Mouse (Mus musculus): Measurements from ENCODE around the gene Olfr572.
A peak's percentile ranks its signal among the peaks of the same experiment; 100 is the strongest.

Olfr572 gene

DNA sequence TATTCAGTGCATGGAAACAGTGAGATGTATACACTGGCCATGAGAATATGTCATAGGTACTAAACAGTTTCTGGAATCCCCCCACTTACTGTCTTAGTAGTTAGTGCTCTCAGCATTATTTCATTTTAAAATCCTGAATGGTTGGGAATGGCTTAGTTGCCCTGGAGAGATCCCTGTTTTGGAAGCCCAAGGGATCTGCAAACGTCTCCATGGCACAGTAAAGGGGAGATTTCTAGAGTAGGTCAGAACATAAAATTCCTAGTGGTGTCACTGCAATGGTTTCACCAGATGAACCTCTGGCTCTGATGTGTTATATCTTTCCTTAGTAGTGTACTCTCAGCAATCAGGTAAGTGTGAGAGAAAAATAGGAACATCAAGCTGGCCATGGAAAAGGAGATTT lies at the start of gene Olfr572:
Gene Olfr572, plus strand, starts transcription at position 301 of the 400 bp plus-strand sequence.
- no peak for DNase-seq (ENCODE audit: low read depth, low spot score)

DNA sequence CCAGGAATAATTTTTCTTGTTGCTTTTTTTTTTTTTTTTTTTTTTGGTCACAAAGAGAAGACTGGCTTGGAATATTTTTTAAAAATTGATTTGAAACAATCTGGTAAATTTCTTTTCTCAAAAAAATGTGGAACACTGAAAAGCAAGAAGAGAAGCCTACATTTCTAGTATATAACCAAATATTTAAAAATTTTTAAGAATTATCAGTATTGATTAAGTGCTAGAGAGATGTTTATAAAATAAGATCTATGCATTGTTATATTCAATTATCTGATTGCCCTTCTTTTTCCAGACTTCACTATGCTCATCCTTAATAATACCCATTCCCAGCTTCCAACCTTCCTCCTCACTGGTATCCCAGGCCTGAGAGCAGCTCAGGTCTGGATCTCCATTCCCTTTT lies 47.4 kb upstream of the Olfr572 start, which contains the start of gene Olfr568:
Gene Olfr568, plus strand, starts transcription at position 301 of the 400 bp plus-strand sequence.
- no peak for DNase-seq (ENCODE audit: low read depth, low spot score)

DNA sequence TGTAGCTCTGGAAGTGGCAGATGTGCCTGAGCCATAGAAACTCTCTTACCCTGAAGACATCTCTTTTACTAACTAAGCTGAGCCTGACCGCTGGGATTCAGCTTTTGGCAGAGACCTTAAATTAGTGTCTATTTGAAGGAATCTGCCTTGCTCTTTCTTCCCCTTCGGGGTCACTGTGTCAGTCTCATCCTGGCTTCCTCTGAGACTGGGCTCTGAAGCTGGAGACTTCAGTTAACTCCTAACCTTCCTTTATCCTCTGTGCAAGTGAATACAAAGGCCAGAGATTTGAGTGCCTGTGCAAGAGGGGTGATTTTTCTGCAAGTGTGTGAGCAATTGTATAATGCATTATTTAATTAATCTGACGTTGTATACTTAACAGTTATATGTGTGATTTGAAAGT lies 33.4 kb upstream of the Olfr572 start, which contains the start of gene Olfr569:
Gene Olfr569, minus strand, starts transcription at position 101 of the 400 bp plus-strand sequence.
- DNase-seq (ENCODE audit: low read depth, low spot score): no peak

DNA sequence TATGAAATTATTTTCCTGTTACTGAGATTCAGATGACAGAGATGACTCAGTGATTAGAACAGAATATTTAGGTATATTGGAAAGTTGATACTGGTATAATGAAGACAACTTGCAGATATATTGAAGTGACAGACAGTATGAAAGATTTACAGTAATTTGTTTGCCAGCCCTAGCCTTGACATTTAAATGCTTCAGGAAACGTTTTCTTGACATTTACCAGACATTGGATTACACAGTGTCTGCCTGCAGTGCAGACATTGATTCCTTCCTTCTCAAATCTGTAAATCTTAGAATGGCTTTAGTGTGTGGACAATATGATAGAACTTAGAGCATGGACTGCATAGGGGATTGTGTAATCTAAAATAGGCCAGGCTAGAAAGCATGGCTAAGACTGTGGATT lies 8.9 kb upstream of the Olfr572 start:
- no peak for DNase-seq (ENCODE audit: low read depth, low spot score)

DNA sequence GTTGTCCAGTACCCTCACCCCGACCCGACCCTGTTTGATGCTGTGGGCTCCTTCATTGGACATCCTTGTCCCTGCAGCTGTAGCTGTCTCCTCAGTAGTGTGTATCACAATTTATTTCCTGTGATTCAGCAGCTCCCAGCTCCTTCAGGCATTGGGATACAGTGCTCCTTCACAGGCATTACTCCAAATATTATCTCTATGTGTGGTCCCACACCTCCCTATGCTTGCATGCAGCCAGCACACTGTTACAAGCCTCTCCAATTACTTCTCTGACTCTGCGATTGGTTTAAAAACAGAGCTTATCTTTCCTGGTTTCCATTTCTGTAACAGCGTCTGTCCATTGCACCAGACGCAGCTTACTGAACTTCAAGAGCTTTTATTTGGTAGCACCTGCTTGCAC lies 7.8 kb upstream of the Olfr572 start:
- no peak for DNase-seq (ENCODE audit: low read depth, low spot score)

DNA sequence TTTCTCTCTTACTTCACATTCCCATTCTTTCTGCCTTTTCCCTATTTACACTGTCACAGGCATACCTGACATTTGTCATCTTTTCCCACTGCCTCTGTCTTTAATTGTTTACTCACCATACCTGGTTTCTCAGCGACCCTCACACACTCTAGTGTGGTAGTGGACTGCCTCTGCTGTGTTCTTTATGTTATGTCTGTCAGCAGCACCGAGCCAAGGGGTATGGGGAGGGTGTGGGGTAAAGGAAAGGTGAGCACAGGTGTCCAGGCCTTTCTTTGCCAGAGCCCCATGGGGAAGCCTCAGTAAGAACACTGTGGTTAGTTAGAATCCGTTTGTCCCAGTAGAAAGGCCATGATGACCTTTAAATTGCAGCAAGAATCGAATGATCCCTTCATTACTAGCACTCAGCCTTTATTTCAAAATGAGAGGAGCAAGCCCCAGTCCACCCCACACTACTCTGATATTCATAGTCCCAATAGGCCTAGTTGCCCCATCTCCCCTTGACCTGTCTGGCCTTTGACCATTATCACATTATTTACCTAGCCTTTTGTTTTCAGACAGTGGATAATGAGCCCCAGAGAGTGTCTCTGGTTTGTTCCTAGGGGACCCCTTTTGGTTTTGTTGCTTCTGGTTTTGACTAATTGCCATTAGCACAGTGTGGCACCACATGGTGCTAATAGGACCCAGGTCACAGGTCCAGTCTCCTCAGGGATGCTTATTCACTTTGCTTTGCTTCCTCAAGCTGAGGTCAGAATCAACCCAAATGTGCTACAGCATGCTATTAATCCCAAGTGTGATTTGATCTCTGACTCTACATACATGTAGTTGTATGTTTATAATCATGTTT lies 7.0 kb upstream of the Olfr572 start, which contains the start of gene Olfr571:
Gene Olfr571, minus strand, starts transcription at position 505 of the 844 bp plus-strand sequence.
- DNase-seq (ENCODE audit: low read depth, low spot score): no peak

DNA sequence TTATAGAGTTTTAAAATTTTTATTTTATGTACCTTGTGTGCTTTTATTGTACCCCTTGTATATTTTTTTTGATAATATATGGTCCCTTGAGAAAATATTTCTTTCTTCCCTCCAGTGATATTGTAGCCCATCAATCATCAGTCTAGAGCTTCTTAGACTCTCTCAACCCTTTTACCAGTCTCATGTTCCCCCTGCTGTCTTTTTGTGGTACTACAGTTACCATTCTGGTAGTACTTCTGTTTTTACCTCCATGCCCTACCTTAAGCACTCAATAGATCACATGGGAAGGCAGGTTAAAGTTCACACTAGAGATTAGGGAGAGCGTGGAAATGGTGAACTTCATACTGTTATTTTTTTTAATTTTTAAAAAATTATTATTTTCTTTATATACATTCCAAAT lies 4.6 kb upstream of the Olfr572 start:
- DNase-seq (ENCODE audit: low read depth, low spot score): peak; percentile 16

DNA sequence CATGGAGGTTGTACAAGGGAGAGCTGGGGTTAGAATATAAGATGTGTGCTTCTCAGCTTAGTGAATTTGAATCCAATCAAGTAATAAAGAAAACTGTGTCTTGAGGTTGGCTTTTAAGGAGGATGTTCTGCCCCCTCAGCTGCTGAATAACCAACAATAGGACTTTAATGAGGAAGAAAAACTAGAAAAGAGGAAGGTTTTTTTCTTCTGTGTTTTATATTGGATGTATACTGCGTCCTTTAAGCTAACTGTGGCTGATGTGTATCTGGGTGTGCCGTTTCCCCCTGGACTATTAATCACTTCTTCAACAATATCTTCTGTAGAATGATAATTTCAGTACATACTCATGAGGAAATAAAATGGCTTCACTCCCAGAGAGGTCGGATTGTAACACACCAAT lies 2.9 kb downstream of the Olfr572 start:
- DNase-seq (ENCODE audit: low read depth, low spot score): no peak

DNA sequence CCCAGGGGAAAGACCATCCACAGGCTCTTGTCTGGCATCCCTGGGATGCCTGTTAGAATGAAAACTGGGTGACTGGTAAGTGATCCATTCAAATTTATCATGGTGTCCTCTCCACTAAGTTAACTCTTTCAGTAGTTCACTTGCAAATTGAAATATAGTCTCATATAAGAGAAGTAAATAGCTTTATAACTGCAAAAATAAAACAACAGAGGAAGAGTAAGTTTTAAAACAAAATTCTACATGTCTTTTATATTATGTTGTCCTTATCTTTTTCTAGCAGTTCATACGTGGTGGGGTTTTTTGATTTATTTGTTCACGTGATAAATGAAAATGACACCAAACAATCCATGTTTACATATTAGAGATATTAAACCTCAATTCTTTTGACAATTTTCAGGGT lies 18.3 kb downstream of the Olfr572 start, which contains the start of gene Olfr573-ps1:
Gene Olfr573-ps1, minus strand, starts transcription at position 101 of the 400 bp plus-strand sequence.
- no peak for DNase-seq (ENCODE audit: low read depth, low spot score)

DNA sequence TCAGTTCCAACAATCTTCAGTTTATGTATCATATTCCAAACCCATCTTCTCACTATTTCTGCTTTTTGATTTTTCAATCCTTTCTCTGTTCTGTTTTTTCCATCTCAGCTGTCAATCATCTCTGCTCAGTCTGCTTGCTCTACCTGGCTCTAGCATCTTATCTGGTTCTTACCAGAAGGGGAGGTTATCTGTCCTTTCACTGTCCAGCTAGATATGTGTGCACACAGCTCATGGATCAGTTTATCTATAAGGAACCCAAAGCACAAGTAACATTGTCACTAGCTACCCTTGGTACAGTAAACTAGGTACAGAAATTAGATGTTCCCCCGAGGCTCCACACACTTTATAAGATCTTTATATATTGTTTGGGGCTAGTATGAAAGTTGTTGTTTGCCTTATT lies 19.2 kb downstream of the Olfr572 start:
- no peak for DNase-seq (ENCODE audit: low read depth, low spot score)

DNA sequence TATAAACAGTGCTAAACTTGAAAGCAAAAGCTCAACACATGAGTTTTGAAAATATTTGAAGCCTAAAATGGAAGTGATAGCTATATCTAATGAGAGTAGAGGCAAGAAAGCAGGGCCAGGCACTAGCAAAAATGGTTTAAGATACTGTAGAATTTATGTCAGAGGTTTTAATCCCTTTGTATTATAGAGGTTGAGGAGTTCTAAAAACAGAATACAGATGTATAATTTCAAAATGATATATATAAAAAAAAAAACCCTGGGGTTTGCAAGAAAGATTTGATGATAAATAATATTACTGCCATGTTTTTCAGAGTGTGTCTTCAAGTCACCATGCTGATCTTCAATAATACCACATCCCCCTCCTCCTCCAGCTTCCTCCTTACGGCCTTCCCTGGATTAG lies 24.0 kb downstream of the Olfr572 start, which contains the start of gene Olfr574:
Gene Olfr574, plus strand, starts transcription at position 301 of the 400 bp plus-strand sequence.
- DNase-seq (ENCODE audit: low read depth, low spot score): no peak

DNA sequence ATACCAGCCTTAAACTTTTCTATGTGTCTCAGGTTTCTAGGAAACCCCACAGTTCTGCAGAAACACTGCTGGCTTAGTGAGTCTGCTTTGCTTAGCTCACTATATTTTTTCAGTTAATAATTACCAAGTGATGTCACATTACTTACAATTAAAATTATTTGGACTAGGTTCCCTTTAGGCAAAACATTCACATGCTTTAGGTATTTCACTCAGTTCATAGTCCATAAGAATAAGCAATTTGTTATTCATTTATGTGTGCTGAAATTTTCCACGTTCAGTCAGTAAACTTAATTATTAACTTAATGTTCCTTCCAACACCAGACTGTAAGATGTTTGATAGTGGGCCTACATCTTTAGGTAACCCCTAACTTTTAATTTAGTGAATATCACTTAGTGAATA lies 26.5 kb downstream of the Olfr572 start:
- no peak for DNase-seq (ENCODE audit: low read depth, low spot score)

DNA sequence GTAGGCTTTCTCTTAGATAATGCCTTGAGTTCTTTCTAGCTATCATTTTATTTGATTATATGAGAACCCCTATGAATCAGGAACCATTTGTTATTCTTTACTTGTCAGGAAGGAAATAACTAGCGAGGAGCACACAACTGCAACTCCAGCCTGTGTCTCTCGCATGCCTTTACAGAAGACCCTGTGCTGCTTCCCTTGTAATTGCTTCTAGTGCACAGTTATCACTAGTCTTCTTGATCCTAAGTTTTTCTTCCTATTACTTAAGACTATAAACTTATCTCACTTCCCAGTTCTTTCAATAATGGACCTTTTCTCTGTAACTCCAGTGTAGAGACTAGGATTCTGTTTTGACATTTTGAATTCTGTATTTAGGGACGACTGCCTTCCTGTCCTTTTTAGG lies 33.9 kb downstream of the Olfr572 start:
- no peak for DNase-seq (ENCODE audit: low read depth, low spot score)

DNA sequence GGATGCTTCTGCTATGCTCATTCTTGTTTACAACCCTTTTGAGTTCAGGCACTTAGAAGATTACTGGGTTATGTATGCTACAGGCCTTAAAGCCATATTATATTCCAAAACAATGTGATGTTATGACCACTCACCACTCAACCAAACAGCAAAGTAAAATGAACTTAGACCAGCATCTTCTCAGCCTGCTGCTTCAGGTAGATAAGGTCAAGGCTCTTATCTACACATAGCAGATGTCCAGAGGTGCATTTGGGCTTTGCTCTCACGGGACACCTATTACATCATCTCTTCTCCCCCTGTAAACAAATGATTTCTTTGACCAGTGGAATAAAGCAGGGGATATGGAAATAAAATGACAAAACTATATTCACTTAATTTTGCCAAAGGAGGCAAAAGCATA lies 34.4 kb downstream of the Olfr572 start, which contains the start of gene Olfr575:
Gene Olfr575, minus strand, starts transcription at position 183 of the 400 bp plus-strand sequence.
- no peak for DNase-seq (ENCODE audit: low read depth, low spot score)

DNA sequence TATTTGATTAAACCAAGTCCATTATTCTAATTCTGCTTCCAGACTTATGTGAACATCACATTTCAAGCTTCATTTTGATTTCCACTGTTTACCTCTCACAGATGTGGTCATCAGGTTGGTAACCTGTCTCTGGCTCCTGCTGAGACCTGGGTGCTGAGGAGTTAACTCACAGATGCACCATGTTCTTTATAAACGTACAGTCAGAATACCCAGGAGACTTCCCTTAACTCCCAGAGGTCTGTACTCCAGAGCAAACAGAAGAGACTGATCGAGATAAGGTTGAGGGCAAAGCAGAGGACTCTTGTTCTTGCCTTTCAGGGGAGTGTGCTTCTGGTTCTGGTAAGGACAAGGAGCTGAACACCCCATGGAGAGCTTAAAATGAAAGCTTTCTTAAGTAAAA lies 38.2 kb downstream of the Olfr572 start, which contains the start of gene Olfr576:
Gene Olfr576, plus strand, starts transcription at position 301 of the 400 bp plus-strand sequence.
- DNase-seq (ENCODE audit: low read depth, low spot score): no peak

DNA sequence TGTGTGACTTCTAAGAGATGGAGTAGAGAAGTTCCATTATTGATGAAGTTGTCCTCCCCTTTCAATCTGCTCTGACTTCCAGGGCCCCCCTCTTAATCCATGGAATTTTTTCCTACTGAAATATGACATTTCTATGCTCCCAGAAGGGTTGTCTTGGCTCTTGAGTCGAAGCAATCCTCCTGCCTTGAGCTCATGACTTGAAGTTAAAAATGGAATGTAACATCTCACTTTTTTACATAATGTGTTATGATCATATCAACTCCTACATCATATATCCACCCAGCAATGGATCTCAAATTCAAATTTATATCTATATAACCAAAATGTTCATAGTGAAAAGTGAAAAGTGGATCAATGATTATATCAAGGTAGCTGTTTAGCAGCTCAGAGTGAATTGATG lies 50.2 kb downstream of the Olfr572 start:
- no peak for DNase-seq (ENCODE audit: low read depth, low spot score)

DNA sequence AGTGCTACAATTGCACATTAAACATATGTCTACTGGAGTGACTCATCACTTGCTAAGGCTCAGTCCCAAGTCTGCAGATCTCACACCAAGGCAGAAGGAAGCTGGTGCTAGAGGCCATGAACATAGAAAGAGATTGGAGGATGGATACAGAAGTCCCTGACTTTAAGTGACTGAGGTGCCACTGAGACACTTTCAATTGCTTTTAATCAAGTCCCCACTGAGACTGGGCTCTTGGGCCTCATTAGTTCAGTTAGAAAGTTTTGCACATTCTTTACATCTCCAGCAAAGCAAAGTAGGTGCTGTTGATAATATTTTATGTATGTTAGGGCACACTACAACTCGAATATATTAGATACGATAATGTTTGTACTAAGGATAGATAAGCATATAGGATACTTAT lies 51.6 kb downstream of the Olfr572 start, which contains the start of gene Olfr577:
Gene Olfr577, minus strand, starts transcription at position 101 of the 400 bp plus-strand sequence.
- DNase-seq (ENCODE audit: low read depth, low spot score): no peak

Measured in WW6 (cell line).